Mouse (Mus musculus) liver, adult (tissue): ENCODE measurements around the gene Atp9a.

Experiments used
- GATA4 ChIP-seq: IDR thresholded peaks from 2 replicates; pipeline ENCODE4 v1.6.1; 2014; ENCODE audit warnings: mild to moderate bottlenecking, low read length; ENCODE audit not compliant: insufficient replicate concordance

Gene Atp9a

GRCm38 (mm10) chr2:168648171-168648570, 94.0 kb downstream of the Atp9a start:
- TF ChIP-seq GATA4: no peak

GRCm38 (mm10) chr2:168644855-168645254, 97.4 kb downstream of the Atp9a start:
- TF ChIP-seq GATA4: no peak

DNA sequence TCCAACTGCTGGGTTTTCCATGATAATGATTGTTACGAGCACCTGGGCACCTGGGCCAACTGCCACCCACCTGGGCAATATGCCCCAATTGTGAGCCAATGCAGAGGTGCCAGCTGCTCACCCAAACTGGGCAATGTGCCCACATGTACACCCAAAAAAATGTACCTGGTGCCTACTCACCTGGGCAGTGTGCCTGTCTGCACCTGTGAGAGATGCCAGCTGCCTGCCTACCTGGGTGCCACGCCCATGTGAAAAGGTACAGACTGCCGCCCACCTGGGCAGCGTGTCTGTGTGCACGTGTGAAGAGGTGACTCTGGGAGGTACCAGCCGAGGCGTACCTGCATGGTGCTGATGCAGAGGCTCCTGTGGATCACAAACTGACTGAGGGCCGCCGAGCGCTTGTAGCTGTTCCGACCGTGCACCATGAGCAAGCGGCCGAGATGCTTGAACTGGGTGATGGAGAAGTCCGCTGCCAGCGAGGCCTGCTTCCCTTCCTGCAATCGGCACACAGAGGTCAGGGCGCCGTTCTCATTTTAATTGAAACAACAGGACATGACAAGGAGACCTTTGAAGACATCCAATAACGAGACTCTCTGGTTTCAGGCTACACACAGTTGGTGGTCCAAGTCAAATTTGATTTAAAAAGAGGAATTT, 98.6 kb downstream of the Atp9a start:
- no peak for TF ChIP-seq GATA4

GRCm38 (mm10) chr2:168642187-168642586, 100.0 kb downstream of the Atp9a start:
- no peak for TF ChIP-seq GATA4

- TF ChIP-seq GATA4: no peak
Observed at GRCm38 (mm10) chr2:168640460-168640859, 101.7 kb downstream of the Atp9a start.

GRCm38 (mm10) chr2:168634881-168635280, 107.3 kb downstream of the Atp9a start:
- TF ChIP-seq GATA4: no peak

DNA sequence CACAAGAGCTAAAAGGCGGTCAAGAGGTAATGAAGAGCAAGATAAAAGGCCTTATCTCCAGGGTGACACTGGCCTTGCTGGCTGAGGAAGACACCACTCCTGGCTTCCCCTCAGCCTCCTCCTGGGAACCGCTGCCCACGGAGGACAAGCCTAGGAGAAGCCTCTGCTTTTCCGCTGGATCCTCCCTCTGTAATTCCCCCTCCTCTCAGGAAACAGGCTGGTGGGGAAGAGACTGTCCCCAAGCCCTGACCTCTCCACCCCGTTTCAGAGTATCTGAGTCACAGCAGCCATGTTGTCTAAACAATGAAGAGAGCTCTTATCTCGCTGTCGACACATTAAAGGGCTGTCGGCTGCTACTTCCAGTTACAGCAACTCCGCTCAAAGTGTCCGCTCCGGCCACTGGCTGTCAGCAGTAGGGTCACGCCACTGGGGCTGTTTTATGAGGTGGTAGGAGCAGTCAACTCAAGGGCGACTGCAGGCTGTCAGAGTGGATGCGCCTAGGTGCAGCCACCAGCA, 108.8 kb downstream of the Atp9a start:
- peak; percentile 36; the same call in 1 of the 2 replicates for TF ChIP-seq GATA4

DNA sequence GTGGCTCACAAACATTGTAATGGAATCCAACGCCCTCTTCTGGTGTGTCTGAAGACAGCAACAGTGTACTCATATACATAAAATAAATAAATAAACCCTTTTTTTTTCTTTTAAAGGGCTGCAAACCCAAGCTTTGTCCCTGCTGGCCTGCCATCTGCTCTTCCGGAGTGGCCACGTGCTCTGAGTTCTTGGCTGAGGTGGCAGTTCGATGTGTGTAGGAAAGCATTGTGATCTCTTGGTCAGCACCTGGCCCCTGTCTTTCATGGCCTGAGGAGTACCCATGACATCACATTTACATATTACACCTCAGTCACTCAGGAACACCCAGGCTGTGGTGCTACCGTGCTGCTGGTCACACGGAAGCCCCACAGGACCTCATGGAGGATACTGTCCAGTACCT, 109.7 kb downstream of the Atp9a start:
- TF ChIP-seq GATA4: no peak

GRCm38 (mm10) chr2:168628787-168629186, 113.4 kb downstream of the Atp9a start:
- no peak for TF ChIP-seq GATA4

DNA sequence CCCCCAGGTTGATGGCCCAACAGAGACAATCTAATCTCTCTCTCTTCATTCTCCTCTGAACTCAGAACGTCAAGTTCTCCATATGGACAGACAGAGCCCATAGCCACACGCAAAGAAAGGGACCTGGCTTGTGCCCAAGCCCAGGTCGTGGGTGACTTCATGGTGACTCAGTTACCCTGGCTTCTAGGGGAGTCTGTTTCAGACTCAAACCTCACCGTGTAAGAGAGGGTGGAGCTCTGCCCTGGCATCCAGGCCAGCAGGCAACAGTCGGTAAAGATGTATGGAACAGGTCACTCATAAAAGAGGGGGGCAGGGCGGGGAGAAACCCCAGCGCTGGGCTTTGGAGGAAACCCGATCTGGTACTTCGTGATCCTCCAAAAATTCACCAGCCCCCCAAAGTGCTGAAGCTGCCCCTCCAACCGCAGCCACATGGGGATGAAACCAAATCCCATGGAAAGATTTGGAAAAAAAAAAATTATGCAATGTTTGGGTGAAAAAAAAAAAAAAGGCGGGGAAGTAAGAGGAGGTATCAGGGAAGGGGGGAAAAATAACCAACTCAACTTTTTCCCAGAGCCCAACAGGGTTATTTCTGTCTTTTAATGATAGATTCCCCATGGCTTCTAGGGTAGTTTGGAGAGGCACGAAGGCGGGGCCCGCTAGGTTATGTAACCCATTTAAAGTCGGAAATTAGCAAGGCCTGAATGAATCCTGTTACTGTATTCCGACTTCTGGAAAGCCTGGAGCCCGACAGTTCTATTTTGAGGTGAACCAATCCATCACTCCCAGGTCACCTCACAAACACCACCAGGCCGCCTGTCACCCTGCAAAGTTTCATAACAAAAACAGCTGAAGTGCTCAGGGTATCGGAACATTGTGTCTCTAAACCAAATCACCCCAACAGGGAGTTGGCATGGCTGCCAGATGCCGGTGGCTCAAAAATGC, 114.1 kb downstream of the Atp9a start:
- no peak for TF ChIP-seq GATA4

- TF ChIP-seq GATA4: no peak
Observed at GRCm38 (mm10) chr2:168626385-168626784, 115.8 kb downstream of the Atp9a start.

DNA sequence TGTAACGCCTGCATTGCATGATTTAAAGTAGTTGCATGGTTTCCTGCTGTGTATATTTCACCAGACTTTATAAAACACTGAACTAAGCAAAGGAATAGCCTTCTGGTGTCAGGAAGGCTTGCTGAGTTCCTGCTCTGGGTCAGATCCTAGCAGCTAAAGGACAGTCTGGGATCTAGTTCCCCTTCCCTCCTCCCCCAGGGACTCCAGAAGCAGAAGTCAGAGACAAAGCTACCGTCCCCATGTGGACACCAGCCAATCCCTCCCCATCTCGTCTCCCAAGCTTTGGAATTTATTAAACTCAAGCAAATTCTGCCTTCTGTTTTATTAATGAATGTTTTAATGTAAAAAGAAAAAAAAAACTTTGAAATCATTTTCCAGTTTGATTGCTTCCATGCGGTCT, 117.1 kb downstream of the Atp9a start:
- no peak for TF ChIP-seq GATA4

DNA sequence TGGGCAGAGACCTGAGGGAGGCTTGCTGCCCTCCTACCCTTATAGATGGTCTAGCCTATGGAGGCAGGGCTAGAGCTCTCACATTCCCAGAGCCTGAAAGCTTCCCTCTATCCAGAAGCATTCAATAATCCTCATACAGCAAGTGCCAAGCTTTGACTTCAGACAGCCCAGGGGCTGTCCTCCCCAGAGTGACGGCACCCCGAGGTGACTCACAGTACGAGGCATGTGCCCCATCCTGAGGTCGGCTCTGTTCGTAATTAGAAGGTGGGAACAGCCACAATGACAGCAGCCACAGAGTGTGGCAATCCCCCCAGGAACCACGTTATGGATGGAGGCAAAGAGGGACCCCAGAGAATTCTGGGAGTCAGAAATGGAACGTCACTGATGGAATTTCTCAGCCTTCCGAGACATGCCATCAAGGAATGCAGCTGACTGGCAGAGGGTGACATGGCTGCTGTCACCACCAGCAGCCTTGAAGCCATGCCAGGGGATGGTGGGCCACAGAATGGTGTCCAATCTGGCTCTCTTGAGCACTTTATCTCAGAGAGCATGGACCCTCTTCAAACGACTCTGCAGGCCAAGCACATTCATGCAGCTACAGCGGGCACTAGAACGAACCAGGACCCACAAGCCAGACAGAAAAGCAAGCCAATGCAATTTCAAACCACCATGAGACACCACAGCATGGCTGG, 121.0 kb downstream of the Atp9a start:
- no peak for TF ChIP-seq GATA4

DNA sequence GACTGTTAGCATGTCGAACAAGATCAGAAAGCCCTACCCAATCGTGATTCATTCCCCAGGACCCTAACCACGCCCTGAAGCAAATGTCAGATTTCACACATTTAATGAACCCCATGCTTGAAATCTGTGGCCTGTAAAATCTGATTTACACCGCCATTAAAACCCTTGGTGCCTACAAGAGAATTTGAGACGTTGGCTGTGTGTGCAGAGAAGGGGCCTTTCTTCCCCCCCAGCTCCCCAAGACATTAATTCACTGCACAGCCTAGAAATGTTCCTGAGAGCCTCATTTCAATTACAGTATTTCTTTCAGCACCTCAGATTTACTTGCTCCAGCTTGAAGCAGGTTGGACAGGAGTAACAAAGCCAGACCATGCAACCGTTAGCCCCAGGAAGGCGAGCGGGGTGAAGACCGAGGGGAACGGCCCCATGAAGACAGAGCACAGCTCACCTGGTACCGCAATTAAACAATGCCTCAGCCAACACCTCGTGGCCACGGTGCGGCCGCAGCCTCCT, 123.9 kb downstream of the Atp9a start:
- TF ChIP-seq GATA4: no peak

DNA sequence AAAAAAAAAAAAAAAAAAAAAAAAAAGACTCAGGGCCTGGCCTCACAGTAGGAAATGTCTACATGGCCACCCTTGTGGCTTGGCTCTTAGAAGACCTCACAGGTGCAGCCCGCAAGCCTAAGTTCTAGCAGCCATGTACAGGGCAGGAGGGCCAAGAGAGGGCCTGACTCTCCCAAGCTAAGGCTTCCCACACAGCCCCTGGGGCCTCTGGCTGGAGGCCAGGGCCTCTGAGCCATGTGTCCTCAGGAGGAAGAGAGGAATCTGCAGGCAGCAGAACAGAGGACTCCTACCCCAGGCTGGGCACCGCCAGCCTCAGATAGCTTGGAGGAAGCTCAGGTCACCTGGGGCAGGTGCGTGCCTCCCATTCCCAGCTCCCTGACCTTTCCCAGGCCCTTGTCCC, 127.0 kb downstream of the Atp9a start:
- no peak for TF ChIP-seq GATA4
